In genomic region chr2:119024536-119025238, GRCm38 (mm10) we compare ENCODE assay signal across 12 mouse cellular contexts. TPM values are rescaled to one million over a fixed set of nuclear protein-coding genes. Genes with fewer than 3 reads are reported as not detected.
A peak's percentile ranks its signal among the peaks of the same experiment; 100 is the strongest.
DNase-seq lines count a peak whose midpoint lies in the region; ATAC-seq and TF ChIP-seq lines count a peak whose summit lies in the region.
"Had no signal": no experiment of that assay in that cellular context is flagged by ENCODE, and none has a peak within 500 bp of the region (broad histone marks: within the 10 kb centered on the region; RNA-seq: fewer than 3 reads in every experiment).

No protein-coding gene starts in this region.

- 69% methylated on average over 9 of the region's 9 CpGs for WGBS in kidney, postnatal 0 days
- WGBS in liver, adult 2 months: 68% methylated on average over 9 of the region's 9 CpGs
- 80% methylated on average over 9 of the region's 9 CpGs for WGBS in hindbrain, embryonic 14.5 days

- peaks cover 7% of the 10 kb centered on the region; the same call in 1 of the 2 replicates for H3K79me2 ChIP-seq in liver, adult 2 months (ENCODE audit: control insufficient read depth, insufficient read depth, low read length)

- no peak overlapping the region for H3K27ac ChIP-seq in kidney, postnatal 0 days
- H3K27ac ChIP-seq in liver, adult 2 months (replicated peaks; ENCODE audit: insufficient read depth, low read depth, low read length): no peak overlapping the region
- H3K27ac ChIP-seq in hindbrain, embryonic 14.5 days: no peak overlapping the region
- H3K27ac ChIP-seq: embryonic facial prominence, embryonic 12.5 days; hindbrain, embryonic 15.5 days had no signal

- ATAC-seq in kidney, postnatal 0 days (replicated peaks; ENCODE audit: low FRiP score, low read depth): no peak
- ATAC-seq in hindbrain, embryonic 14.5 days (ENCODE audit: low FRiP score): no peak

- no peaks in the 10 kb centered on the region for H3K27me3 ChIP-seq in kidney, postnatal 0 days (ENCODE audit: insufficient read depth, low read length)
- H3K27me3 ChIP-seq in liver, adult 2 months (ENCODE audit: control insufficient read depth, insufficient read depth, low read length): no peaks in the 10 kb centered on the region
- no peaks in the 10 kb centered on the region for H3K27me3 ChIP-seq in hindbrain, embryonic 14.5 days (ENCODE audit: control insufficient read depth, insufficient read depth, low read length)
- H3K27me3 ChIP-seq: embryonic facial prominence, embryonic 12.5 days; hindbrain, embryonic 15.5 days had no signal

- DNase-seq in kidney, postnatal 0 days (ENCODE audit: low spot score): peak; percentile 35
- no peak for DNase-seq in kidney, postnatal 10 days
- DNase-seq in CD4-positive helper T cell, adult 2 months (ENCODE audit: low read depth, low spot score): peak; percentile 34
- peak; percentile 96 for DNase-seq in MEL-GATA-1-ER (ENCODE audit: extremely low read depth, low read depth)
- peak; percentile 21 for DNase-seq in liver, adult 2 months (ENCODE audit: extremely low read depth, low read depth, low spot score)
- DNase-seq in layer of hippocampus, adult 9-11 months: no peak
- DNase-seq in hindbrain, embryonic 14.5 days (ENCODE audit: low spot score): no peak
- DNase-seq in T-cell, adult 2 months (ENCODE audit: low spot score): no peak
- DNase-seq: gastrocnemius, postnatal 10 days; right cerebral cortex, postnatal 25 days had no signal

- H3K36me3 ChIP-seq in kidney, postnatal 0 days (ENCODE audit: insufficient read depth, low read length): peaks cover 24% of the 10 kb centered on the region
- peaks cover 38% of the 10 kb centered on the region for H3K36me3 ChIP-seq in liver, adult 2 months (ENCODE audit: control insufficient read depth, insufficient read depth, low read length)
- peaks cover 32% of the 10 kb centered on the region for H3K36me3 ChIP-seq in hindbrain, embryonic 14.5 days (replicated peaks; ENCODE audit: control insufficient read depth, insufficient read depth)

- TF ChIP-seq CTCF in kidney, postnatal 0 days (IDR thresholded peaks at IDR 0.05; ENCODE audit: low read depth): peak; percentile 67
- peak; percentile 37; the same call in 1 of the 2 replicates for TF ChIP-seq CTCF in liver, adult 2 months (IDR thresholded peaks at IDR 0.05; ENCODE audit: low read depth, low read length)

- no peak overlapping the region for H3K4me3 ChIP-seq in kidney, postnatal 0 days (replicated peaks; ENCODE audit: low read depth, low read length)
- H3K4me3 ChIP-seq in liver, adult 2 months (ENCODE audit: insufficient read depth, low read depth, low read length): no peak overlapping the region
- H3K4me3 ChIP-seq in hindbrain, embryonic 14.5 days (replicated peaks; ENCODE audit: low read length): no peak overlapping the region
- H3K4me3 ChIP-seq: embryonic facial prominence, embryonic 12.5 days; hindbrain, embryonic 15.5 days had no signal

- no peaks in the 10 kb centered on the region for H3K9me3 ChIP-seq in kidney, postnatal 0 days (replicated peaks; ENCODE audit: low read length)
- no peaks in the 10 kb centered on the region for H3K9me3 ChIP-seq in hindbrain, embryonic 14.5 days (ENCODE audit: control insufficient read depth, low read length)
- H3K9me3 ChIP-seq: embryonic facial prominence, embryonic 12.5 days; hindbrain, embryonic 15.5 days had no signal

- no peak overlapping the region for H3K4me2 ChIP-seq in kidney, postnatal 0 days (ENCODE audit: low read length)
- no peak overlapping the region for H3K4me2 ChIP-seq in hindbrain, embryonic 14.5 days (replicated peaks)
- H3K4me2 ChIP-seq: embryonic facial prominence, embryonic 12.5 days; hindbrain, embryonic 15.5 days had no signal

- no peak overlapping the region for H3K9ac ChIP-seq in kidney, postnatal 0 days (ENCODE audit: low read depth, low read length)
- no peak overlapping the region for H3K9ac ChIP-seq in liver, adult 2 months (ENCODE audit: low read depth, low read length)
- no peak overlapping the region for H3K9ac ChIP-seq in hindbrain, embryonic 14.5 days
- H3K9ac ChIP-seq: embryonic facial prominence, embryonic 12.5 days; hindbrain, embryonic 15.5 days had no signal

- peaks cover 5% of the 10 kb centered on the region for H3K4me1 ChIP-seq in kidney, postnatal 0 days (replicated peaks; ENCODE audit: insufficient read depth, low read length)
- H3K4me1 ChIP-seq in liver, adult 2 months (ENCODE audit: control insufficient read depth, insufficient read depth, low read length): peaks cover 3% of the 10 kb centered on the region
- peaks cover 16% of the 10 kb centered on the region for H3K4me1 ChIP-seq in hindbrain, embryonic 14.5 days (replicated peaks; ENCODE audit: control insufficient read depth, insufficient read depth, low read length)

- TF ChIP-seq POLR2A in liver, adult 2 months (IDR thresholded peaks at IDR 0.05; ENCODE audit: extremely low read depth, insufficient read depth, low read length): no peak

RNA-seq across cellular contexts. Expression of gene Ccdc32, which starts 4.5 kb away (rescaled TPM):
- polyA plus RNA-seq in kidney, postnatal 0 days (2015; fragmentation: Nextera tagmentation; extraction: Ambion mirVana): 29.9 and 30.1 TPM in 2 replicates
- total RNA-seq in liver, adult 2 months (2014; rRNA removed): 5.1 and 5.3 TPM in 2 replicates
- 3.0 and 3.1 TPM in 2 replicates for polyA plus RNA-seq in liver, adult 2 months (2012; rRNA removed)
- polyA plus RNA-seq in hindbrain, embryonic 14.5 days (2014; fragmentation: Nextera tagmentation; extraction: Ambion mirVana): 36.0 and 36.5 TPM in 2 replicates

RNA-seq across cellular contexts. Expression of gene Rpusd2, which starts 9.9 kb away (rescaled TPM):
- 2.8 and 3.1 TPM in 2 replicates for polyA plus RNA-seq in kidney, postnatal 0 days (2015; fragmentation: Nextera tagmentation; extraction: Ambion mirVana)
- 2.3 and 3.8 TPM in 2 replicates for total RNA-seq in liver, adult 2 months (2014; rRNA removed)
- 2.9 and 3.0 TPM in 2 replicates for polyA plus RNA-seq in liver, adult 2 months (2012; rRNA removed)
- 3.6 and 3.9 TPM in 2 replicates for polyA plus RNA-seq in hindbrain, embryonic 14.5 days (2014; fragmentation: Nextera tagmentation; extraction: Ambion mirVana)

RNA-seq across cellular contexts. Expression of gene Knl1, which starts 22.2 kb away (rescaled TPM):
- polyA plus RNA-seq in kidney, postnatal 0 days (2015; fragmentation: Nextera tagmentation; extraction: Ambion mirVana): 25.6 and 26.0 TPM in 2 replicates
- 0.28 and 0.67 TPM in 2 replicates for total RNA-seq in liver, adult 2 months (2014; rRNA removed)
- not detected in 2 replicates for polyA plus RNA-seq in liver, adult 2 months (2012; rRNA removed)
- 6.6 and 8.3 TPM in 2 replicates for polyA plus RNA-seq in hindbrain, embryonic 14.5 days (2014; fragmentation: Nextera tagmentation; extraction: Ambion mirVana)

Comparison
In these comparisons a context has a peak if more than half of its experiments do, and no peak if none do; other contexts are left out.
1. DNase-seq: peak in kidney, postnatal 0 days (single experiment), CD4-positive helper T cell, adult 2 months (single experiment), MEL-GATA-1-ER (single experiment) and liver, adult 2 months (single experiment); none in kidney, postnatal 10 days (single experiment), layer of hippocampus, adult 9-11 months (single experiment), hindbrain, embryonic 14.5 days (single experiment) and T-cell, adult 2 months (single experiment).